Mouse (Mus musculus) heart, embryonic 11.5 days (tissue): Measurements from ENCODE around the gene Trim71. TPM values are rescaled to one million over a fixed set of nuclear protein-coding genes. Genes with fewer than 3 reads are reported as not detected.

ENCODE experiments used
- ATAC-seq: fragments of 200-750 bp; cut with Nextera tagmentation; replicated peaks from 2 replicates; pipeline ENCODE4 v1.8.0; 2017; ENCODE audit warnings: moderate library complexity; ENCODE audit not compliant: insufficient number of reproducible peaks, low FRiP score, low TSS enrichment
- H3K27ac ChIP-seq: fragments of 300-500 bp; sonication (generic); 2 replicates; pipeline ENCODE4 v1.5.1; 2014; ENCODE audit warnings: mild to moderate bottlenecking, low read depth, low read length
- H3K27me3 ChIP-seq: fragments of 300-500 bp; sonication (generic); 2 replicates; pipeline ENCODE4 v1.6.1; 2014; ENCODE audit warnings: mild to moderate bottlenecking, low read length, mixed read lengths; ENCODE audit not compliant: control insufficient read depth, insufficient read depth
- H3K36me3 ChIP-seq: fragments of 300-500 bp; sonication (generic); 2 replicates; pipeline ENCODE4 v1.6.1; 2014; ENCODE audit warnings: mild to moderate bottlenecking, low read length, moderate library complexity, mixed read lengths; ENCODE audit not compliant: control insufficient read depth, insufficient read depth
- H3K4me1 ChIP-seq: fragments of 300-500 bp; sonication (generic); 2 replicates; pipeline ENCODE4 v1.6.1; 2014; ENCODE audit warnings: low read length; ENCODE audit not compliant: control insufficient read depth, insufficient read depth
- H3K4me2 ChIP-seq: fragments of 300-500 bp; sonication (generic); 2 replicates; pipeline ENCODE4 v1.6.1; 2014; ENCODE audit warnings: mild to moderate bottlenecking, moderate library complexity
- H3K4me3 ChIP-seq: fragments of 300-500 bp; sonication (generic); 2 replicates; pipeline ENCODE4 v1.5.1; 2014; ENCODE audit warnings: low read depth, low read length
- H3K9ac ChIP-seq: fragments of 300-500 bp; sonication (generic); 2 replicates; pipeline ENCODE4 v1.6.1; 2014; ENCODE audit warnings: mild to moderate bottlenecking, low read depth, low read length, moderate library complexity
- H3K9me3 ChIP-seq: fragments of 300-500 bp; sonication (generic); replicated peaks from 2 replicates; pipeline ENCODE4 v1.6.1; 2016; ENCODE audit warnings: low read length; ENCODE audit not compliant: control insufficient read depth
- WGBS: fragments of 180-500 bp; shearing (Covaris S2); extraction: QIAGEN DNeasy Blood & Tissue Kit; methylation state at CpG from one replicate; pipeline ENCODE4 v1.1.7; 2014; ENCODE audit not compliant: insufficient replicate concordance; 5-methylcytosine and 5-hydroxymethylcytosine counted together
- polyA plus RNA-seq: library from polyadenylated mRNA; unstranded; fragments of >200 nt; fragmentation: Nextera tagmentation; extraction: Ambion mirVana; gene quantifications from 2 replicates; pipeline ENCODE4 v1.2.1, GENCODE M21; 2014

Gene Trim71
- polyA plus RNA-seq, 1 experiment from 2014 or later: 1.1 TPM

- no peak overlapping the region for H3K27ac ChIP-seq
- ATAC-seq: no peak
- H3K4me1 ChIP-seq: no peaks in the 10 kb centered on the region
- no peak overlapping the region for H3K4me2 ChIP-seq
- no peak overlapping the region for H3K9ac ChIP-seq
- no peaks in the 10 kb centered on the region for H3K9me3 ChIP-seq
- WGBS: 78% methylated on average over 7 of the region's 7 CpGs
- no peak overlapping the region for H3K4me3 ChIP-seq
- H3K27me3 ChIP-seq: no peaks in the 10 kb centered on the region
- H3K36me3 ChIP-seq: no peaks in the 10 kb centered on the region
Observed at GRCm38 (mm10) chr9:114471892-114472291, 92.3 kb downstream of the Trim71 start.

- Histone ChIP-seq H3K4me3 (no peak overlapping the region), H3K27ac (no peak overlapping the region), H3K4me2 (no peak overlapping the region), H3K9ac (no peak overlapping the region), H3K36me3 (peaks cover 8% of the 10 kb centered on the region), H3K4me1 (no peaks in the 10 kb centered on the region), H3K27me3 (no peaks in the 10 kb centered on the region), H3K9me3 (no peaks in the 10 kb centered on the region)
- no peak for ATAC-seq
- WGBS: 90% methylated on average over 4 of the region's 4 CpGs
Observed at GRCm38 (mm10) chr9:114468701-114469100, 95.5 kb downstream of the Trim71 start.

GRCm38 (mm10) chr9:114468217-114468616 lies 96.0 kb downstream of the Trim71 start:
- WGBS: 79% methylated on average over 5 of the region's 5 CpGs
- peaks cover 8% of the 10 kb centered on the region for H3K36me3 ChIP-seq
- no peak overlapping the region for H3K4me2 ChIP-seq
- no peaks in the 10 kb centered on the region for H3K4me1 ChIP-seq
- peak; percentile 73 for ATAC-seq
- no peak overlapping the region for H3K27ac ChIP-seq
- H3K9me3 ChIP-seq: no peaks in the 10 kb centered on the region
- H3K27me3 ChIP-seq: no peaks in the 10 kb centered on the region
- no peak overlapping the region for H3K4me3 ChIP-seq
- H3K9ac ChIP-seq: no peak overlapping the region

- peaks cover 8% of the 10 kb centered on the region for H3K36me3 ChIP-seq
- H3K4me1 ChIP-seq: no peaks in the 10 kb centered on the region
- H3K4me3 ChIP-seq: no peak overlapping the region
- H3K27ac ChIP-seq: no peak overlapping the region
- ATAC-seq: peak; percentile 69
- H3K4me2 ChIP-seq: no peak overlapping the region
- H3K9me3 ChIP-seq: no peaks in the 10 kb centered on the region
- H3K27me3 ChIP-seq: no peaks in the 10 kb centered on the region
- no peak overlapping the region for H3K9ac ChIP-seq
- 69% methylated on average over 7 of the region's 7 CpGs for WGBS
Observed at GRCm38 (mm10) chr9:114466871-114467270, 97.3 kb downstream of the Trim71 start.

GRCm38 (mm10) chr9:114465442-114465841 lies 98.7 kb downstream of the Trim71 start:
- WGBS: 51% methylated on average over 6 of the region's 6 CpGs
- Histone ChIP-seq H3K27ac (no peak overlapping the region), H3K27me3 (no peaks in the 10 kb centered on the region), H3K9me3 (no peaks in the 10 kb centered on the region), H3K36me3 (peaks cover 8% of the 10 kb centered on the region), H3K9ac (no peak overlapping the region), H3K4me1 (no peaks in the 10 kb centered on the region), H3K4me3 (no peak overlapping the region), H3K4me2 (no peak overlapping the region)
- ATAC-seq: no peak

- 91% methylated on average over 7 of the region's 7 CpGs for WGBS
- ATAC-seq: no peak
Observed at GRCm38 (mm10) chr9:114462569-114462968, 101.6 kb downstream of the Trim71 start.

GRCm38 (mm10) chr9:114458436-114458835 lies 105.7 kb downstream of the Trim71 start:
- peaks cover 8% of the 10 kb centered on the region for H3K36me3 ChIP-seq
- no peak overlapping the region for H3K27ac ChIP-seq
- 72% methylated on average over 3 of the region's 3 CpGs for WGBS
- no peak for ATAC-seq
- H3K4me2 ChIP-seq: no peak overlapping the region
- H3K9me3 ChIP-seq: no peaks in the 10 kb centered on the region
- H3K4me3 ChIP-seq: no peak overlapping the region
- H3K9ac ChIP-seq: no peak overlapping the region
- no peaks in the 10 kb centered on the region for H3K27me3 ChIP-seq
- no peaks in the 10 kb centered on the region for H3K4me1 ChIP-seq

More at GRCm38 (mm10) chr9:114462569-114462968, 101.6 kb downstream of the Trim71 start:
- Histone ChIP-seq H3K4me1 (no peaks in the 10 kb centered on the region), H3K9ac (no peak overlapping the region), H3K27ac (no peak overlapping the region), H3K27me3 (no peaks in the 10 kb centered on the region), H3K4me3 (no peak overlapping the region), H3K4me2 (no peak overlapping the region), H3K36me3 (peaks cover 12% of the 10 kb centered on the region), H3K9me3 (no peaks in the 10 kb centered on the region)

Other genes with a start within 250 kb of the Trim71 start
- not detected in 2 replicates for gene Bcl2a1c, start 234.2 kb downstream of the Trim71 start, polyA plus RNA-seq
- gene Crtap, start 173.7 kb downstream of the Trim71 start, polyA plus RNA-seq: 129 and 138 TPM in 2 replicates
- 39.6 and 46.2 TPM in 2 replicates for gene Glb1, start 163.3 kb downstream of the Trim71 start, polyA plus RNA-seq
- gene Tmppe, start 163.3 kb downstream of the Trim71 start, polyA plus RNA-seq: 4.3 and 6.3 TPM in 2 replicates
- not detected in 2 replicates for gene Ccr4, start 59.5 kb downstream of the Trim71 start, polyA plus RNA-seq
- 0.54 and 0.90 TPM in 2 replicates for gene C130032M10Rik, start 48.7 kb downstream of the Trim71 start, polyA plus RNA-seq
- gene Cnot10, start 75.8 kb upstream of the Trim71 start, polyA plus RNA-seq: 37.5 and 40.8 TPM in 2 replicates
- 66.9 and 76.1 TPM in 2 replicates for gene Dync1li1, start 124.4 kb upstream of the Trim71 start, polyA plus RNA-seq
- 35.6 and 39.5 TPM in 2 replicates for gene Cmtm6, start 166.7 kb upstream of the Trim71 start, polyA plus RNA-seq
- 105 and 121 TPM in 2 replicates for gene Cmtm7, start 217.5 kb upstream of the Trim71 start, polyA plus RNA-seq